Mouse (Mus musculus) liver, embryonic 18 days (tissue): ENCODE data around the gene Tiprl. TPM values are rescaled to one million over a fixed set of nuclear protein-coding genes. Genes with fewer than 3 reads are reported as not detected.

ENCODE experiments used
- polyA plus RNA-seq: library from polyadenylated mRNA; depleted of rRNA; stranded (reverse); fragments of >200 nt; gene quantifications from 2 replicates; pipeline ENCODE4 v1.2.3, GENCODE M21; 2012; rRNA removed

Gene Tiprl
- polyA plus RNA-seq: 12.8 and 13.2 TPM in 2 replicates

GRCm38 (mm10) chr1:165236321-165237298, at the start of gene Tiprl:
Tiprl (minus strand) TSS chr1:165236996.

GRCm38 (mm10) chr1:165193880-165194661, 42.7 kb downstream of the Tiprl start, which contains the start of gene Sft2d2:
Sft2d2 (minus strand) TSS chr1:165194438.

Other genes with a start within 250 kb of the Tiprl start
- 0.06 and 0.08 TPM in 2 replicates for gene Tbx19, start 76.2 kb downstream of the Tiprl start, polyA plus RNA-seq
- gene Sft2d2, start 42.6 kb downstream of the Tiprl start, polyA plus RNA-seq: 10.1 and 10.5 TPM in 2 replicates
- gene Gpr161, start 58.8 kb upstream of the Tiprl start, polyA plus RNA-seq: 0.08 and 0.12 TPM in 2 replicates
- gene Dcaf6, start 223.5 kb upstream of the Tiprl start, polyA plus RNA-seq: 27.3 and 28.7 TPM in 2 replicates
- 144 and 187 TPM in 2 replicates for gene Mpc2, start 223.6 kb upstream of the Tiprl start, polyA plus RNA-seq
- 0.07 and 0.21 TPM in 2 replicates for gene Adcy10, start 248.2 kb upstream of the Tiprl start, polyA plus RNA-seq